Mouse (Mus musculus): ENCODE measurements around the gene Cbr1. TPM values are rescaled to one million over a fixed set of nuclear protein-coding genes. Genes with fewer than 3 reads are reported as not detected.

The Cbr1 gene
- 10 to 100 TPM; 19.2 to 21.6 TPM for total RNA-seq (2021)
- long read RNA-seq, experiment 1, transcript Cbr1-201 (3 exons, 1,237 nt) = major isoform, 33 of 40 reads
- long read RNA-seq, experiment 1, partial matches to known transcripts = 0 of 40 reads
- long read RNA-seq, experiment 1, other reads (novel, unspliced or antisense) = 7 of 40 reads
- long read RNA-seq, experiment 2, transcript Cbr1-201 (3 exons, 1,237 nt) = major isoform, 28 of 29 reads
- long read RNA-seq, experiment 2, partial matches to known transcripts = 0 of 29 reads
- long read RNA-seq, experiment 2, other reads (novel, unspliced or antisense) = 1 of 29 reads

DNA sequence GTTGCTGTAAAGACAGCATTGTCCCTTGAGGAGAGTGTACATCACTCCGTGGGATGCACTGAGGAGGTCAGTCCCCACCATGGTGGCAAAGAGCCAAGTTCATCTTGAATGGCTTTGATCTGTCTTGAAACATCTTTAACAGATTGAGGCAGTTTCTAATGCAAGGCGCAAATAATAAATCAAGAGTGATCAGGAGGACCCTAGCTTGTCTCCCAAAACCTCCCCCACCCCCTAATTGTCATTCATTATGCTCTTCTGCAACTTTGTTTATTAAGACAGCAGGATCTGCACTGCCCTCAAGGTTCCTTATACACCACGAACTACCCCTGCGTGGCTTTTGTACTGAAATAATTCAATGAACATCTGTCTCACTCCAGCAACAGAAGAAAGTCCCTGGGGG lies at the start of gene Cbr1:
Gene Cbr1, plus strand, starts transcription at position 301 of the 400 bp plus-strand sequence.
- no peak for DNase-seq

GRCm38 (mm10) chr16:93557646-93558045 lies 48.0 kb upstream of the Cbr1 start:
- no peak for DNase-seq

DNA sequence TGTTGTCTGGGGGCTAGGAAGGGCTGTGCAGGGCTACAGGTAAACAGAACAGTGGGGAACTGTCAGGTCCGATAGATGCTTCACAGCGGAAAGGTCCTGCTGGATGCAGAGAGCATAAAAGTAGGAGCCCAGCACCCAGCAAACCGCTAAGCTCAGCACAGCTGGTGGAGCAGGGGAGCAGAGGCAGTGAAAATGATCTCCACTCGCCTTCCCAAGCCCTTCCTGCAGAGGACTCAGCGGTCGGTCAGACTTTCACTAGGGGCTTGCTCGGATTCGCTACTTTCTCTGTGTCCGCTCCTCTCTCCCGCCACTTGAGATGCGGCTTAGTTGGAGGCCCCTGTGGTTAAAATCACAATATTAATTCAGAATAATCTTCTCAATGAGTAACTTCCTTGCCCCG lies 47.2 kb upstream of the Cbr1 start:
- no peak for DNase-seq

GRCm38 (mm10) chr16:93572383-93572782 lies 33.3 kb upstream of the Cbr1 start:
- DNase-seq = no peak

DNA sequence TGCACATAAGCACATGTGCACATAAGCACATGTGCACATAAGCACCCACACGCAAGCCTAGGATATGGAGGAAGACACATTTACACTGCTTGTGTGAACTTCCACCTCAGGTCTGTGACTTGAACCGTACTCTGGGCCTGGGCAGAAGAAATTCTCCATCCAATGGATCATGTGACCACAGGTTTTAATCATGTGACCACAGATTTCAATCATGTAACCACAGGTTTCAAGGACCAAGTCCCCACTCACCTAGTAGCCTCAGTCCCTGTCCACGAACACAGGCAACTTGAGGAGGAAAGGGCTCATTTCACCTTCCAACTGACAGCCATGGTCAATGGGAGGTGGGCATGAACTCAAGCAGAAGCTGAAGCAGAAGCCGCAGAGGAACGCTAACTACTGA lies 32.2 kb upstream of the Cbr1 start:
- no peak for DNase-seq

DNA sequence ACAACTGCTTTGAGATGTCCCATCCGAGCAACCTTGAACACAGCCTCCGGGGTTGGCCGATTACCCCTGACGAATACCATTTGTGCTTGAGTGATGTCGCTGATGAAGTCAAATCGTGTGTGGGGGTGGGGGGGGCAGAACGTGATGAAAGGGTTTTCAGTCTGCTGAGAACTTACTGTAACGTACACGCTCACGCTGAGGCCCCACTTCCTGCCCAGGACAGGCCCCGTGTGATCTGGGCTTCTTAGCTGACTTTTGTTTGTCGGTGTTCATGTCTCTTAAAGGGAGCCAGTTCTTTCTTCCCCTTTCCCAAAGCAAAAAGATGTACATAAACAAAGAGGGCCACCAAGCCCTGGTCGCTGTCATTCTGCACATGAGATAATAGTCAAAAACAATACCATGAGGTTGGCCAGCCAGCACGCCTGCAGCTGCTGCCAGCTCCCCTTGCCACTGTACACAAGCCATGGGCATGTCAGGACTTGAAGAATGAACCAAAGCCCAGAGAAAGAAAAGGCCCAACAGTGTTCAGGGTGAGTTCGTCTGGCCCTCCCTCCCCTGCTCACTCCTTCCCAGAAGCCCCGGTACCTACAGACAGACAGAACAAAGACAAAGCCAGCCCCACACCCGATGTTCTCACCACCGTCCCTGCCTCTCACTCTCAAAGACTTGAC lies 31.0 kb upstream of the Cbr1 start:
- no peak for DNase-seq

- DNase-seq = no peak
These were observed 30.1 kb upstream of the Cbr1 start for GRCm38 (mm10) chr16:93575574-93575973.

- DNase-seq = peak; percentile 42
These were observed 29.1 kb upstream of the Cbr1 start for GRCm38 (mm10) chr16:93576412-93577082.

DNA sequence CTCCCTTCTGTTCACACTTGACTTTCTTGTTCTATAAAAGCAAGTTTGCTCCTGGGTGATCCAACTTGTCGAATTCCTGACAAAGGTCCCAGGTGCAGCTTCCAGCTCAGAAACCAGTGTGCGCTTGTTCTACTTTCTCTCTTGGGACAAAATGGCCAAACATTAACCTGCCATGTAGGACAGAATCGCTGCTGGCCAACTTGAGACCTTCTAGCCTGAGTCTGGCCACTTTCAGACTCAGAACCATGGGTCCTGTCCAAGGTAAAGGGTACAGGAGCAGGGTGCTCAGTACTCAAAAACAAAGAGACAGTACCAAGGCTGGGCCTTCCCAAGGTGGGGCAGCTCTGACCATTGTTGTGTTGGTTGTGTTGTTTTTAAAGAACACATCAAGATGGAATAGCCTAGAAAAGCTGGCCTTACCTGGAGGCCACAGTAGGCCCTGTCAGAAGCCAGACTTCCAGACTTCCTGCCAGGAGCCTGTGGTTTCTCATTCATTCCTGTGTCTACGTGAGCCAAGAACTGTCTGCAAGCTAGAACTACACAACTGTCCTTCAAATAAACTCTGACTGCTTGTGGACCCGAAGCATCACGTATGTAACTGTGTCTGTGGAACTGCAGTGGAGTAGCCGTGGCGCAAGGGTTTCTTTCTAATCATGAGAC lies 27.2 kb upstream of the Cbr1 start:
- no peak for DNase-seq

- no peak for DNase-seq
These were observed 24.5 kb upstream of the Cbr1 start for GRCm38 (mm10) chr16:93581125-93581524.

- DNase-seq = no peak
These were observed 20.5 kb upstream of the Cbr1 start for GRCm38 (mm10) chr16:93584976-93585702.

- no peak for DNase-seq
These were observed 19.9 kb upstream of the Cbr1 start for GRCm38 (mm10) chr16:93585703-93586205.

DNA sequence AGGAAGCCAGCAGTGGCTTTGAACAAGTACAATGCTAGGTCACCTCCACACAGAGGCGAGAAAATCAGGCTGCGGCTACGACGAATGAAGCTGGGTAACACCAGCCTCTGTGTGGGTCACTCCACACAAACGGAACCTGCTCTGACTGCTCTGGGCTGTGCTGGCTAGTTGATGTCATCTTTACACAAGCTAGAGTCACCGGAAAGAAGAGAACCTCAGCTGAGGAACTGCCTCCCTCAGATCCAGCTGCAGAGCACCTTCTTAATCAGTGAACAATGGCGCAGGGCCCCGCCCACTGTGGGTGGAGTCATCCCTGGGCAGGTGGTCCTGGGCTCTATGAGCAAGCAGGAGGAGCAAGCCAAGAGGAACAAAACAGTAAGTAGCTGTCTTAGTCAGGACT lies 19.3 kb upstream of the Cbr1 start:
- no peak for DNase-seq

DNA sequence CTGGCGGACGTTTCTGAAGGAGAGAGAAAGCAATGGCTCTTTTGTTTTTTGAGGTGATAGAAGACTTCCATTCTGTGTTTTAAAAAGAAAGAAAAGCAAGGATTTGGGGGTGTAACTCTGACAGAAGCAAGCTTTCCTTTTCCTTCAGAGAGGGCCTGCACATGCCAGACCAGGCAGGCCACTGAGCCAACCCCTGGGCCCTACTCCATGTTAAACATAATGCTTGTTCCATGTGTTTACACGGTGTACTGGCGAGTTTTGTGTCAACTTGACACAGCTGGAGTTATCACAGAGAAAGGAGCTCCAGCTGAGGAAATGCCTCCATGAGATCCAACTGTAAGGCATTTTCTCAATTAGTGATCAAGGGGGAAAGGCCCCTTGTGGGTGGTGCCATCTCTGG lies 17.4 kb upstream of the Cbr1 start:
- no peak for DNase-seq

GRCm38 (mm10) chr16:93590915-93591314 lies 14.7 kb upstream of the Cbr1 start:
- DNase-seq = no peak

DNA sequence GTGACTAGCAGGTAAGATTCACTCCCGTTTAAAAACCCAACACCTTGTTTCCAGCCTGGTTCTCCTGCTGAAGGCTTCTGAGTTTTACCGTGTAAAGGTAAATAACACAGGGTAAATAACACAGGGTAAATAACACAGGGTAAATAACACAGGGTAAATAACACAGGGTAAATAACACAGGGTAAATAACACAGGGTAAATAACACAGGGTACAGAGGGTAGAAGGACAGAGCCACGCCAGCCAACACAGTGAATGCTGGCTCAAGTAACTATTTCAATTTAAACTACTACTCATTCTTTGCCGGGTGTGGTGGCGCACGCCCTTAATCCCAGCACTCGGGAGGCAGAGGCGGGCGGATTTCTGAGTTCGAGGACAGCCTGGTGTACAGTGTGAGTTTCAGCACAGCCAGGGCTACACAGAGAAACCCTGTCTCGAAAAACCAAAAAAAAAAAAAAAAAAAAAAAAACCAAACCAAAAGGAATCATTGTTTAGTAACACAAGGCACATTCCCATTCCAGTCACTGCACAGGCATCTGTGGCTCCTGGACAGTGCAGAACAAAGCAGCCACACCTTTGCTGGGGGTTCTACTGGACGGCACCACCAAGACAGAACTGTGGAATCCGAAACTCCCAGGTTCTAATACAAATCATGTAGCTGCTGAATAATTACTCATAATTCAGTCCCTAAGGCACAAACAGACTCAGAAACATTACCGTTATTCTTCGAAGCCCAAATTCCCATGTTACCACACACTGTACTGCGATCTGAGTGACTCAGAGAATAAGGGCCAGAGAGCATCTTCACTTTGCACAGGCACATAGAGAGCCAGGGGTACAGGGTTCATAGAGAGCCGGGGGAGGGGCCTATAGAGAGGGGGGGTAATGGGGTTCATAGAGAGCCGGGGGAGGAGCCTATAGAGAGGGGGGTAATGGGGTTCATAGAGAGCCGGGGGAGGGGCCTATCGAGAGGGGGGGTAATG lies 13.9 kb upstream of the Cbr1 start:
- DNase-seq = no peak

GRCm38 (mm10) chr16:93592711-93593110 lies 12.9 kb upstream of the Cbr1 start:
- DNase-seq = no peak

- DNase-seq = no peak
These were observed 12.2 kb upstream of the Cbr1 start for GRCm38 (mm10) chr16:93593406-93593805.

- no peak for DNase-seq
These were observed 11.2 kb upstream of the Cbr1 start for GRCm38 (mm10) chr16:93594448-93594847.

- DNase-seq = no peak
These were observed 9.9 kb upstream of the Cbr1 start for GRCm38 (mm10) chr16:93595766-93596165.

- no peak for DNase-seq
These were observed 8.8 kb upstream of the Cbr1 start for GRCm38 (mm10) chr16:93596807-93597206.
